Mouse (Mus musculus): ENCODE data around the gene Cenpx.

Gene Cenpx

GRCm38 (mm10) chr11:120661076-120661460 is 52.5 kb downstream of the Cenpx start, which contains the start of gene Notum:
TSS of gene Notum (minus strand) at chr11:120661175.
- no peak for DNase-seq (ENCODE audit: low read depth, low spot score)
